Mouse (Mus musculus) midbrain, embryonic 12.5 days (tissue): ENCODE measurements around the gene Fzr1. TPM values are rescaled to one million over a fixed set of nuclear protein-coding genes. Genes with fewer than 3 reads are reported as not detected.

Source experiments
- ATAC-seq: fragments of 200-750 bp; cut with Nextera tagmentation; 2 replicates; pipeline ENCODE4 v1.8.0; 2017; ENCODE audit warnings: low read depth, moderate TSS enrichment, moderate library complexity; ENCODE audit not compliant: low FRiP score
- H3K27ac ChIP-seq: fragments of 300-500 bp; sonication (generic); replicated peaks from 2 replicates; pipeline ENCODE4 v1.5.1; 2016; ENCODE audit warnings: mild to moderate bottlenecking
- H3K27me3 ChIP-seq: fragments of 300-500 bp; sonication (generic); 2 replicates; pipeline ENCODE4 v1.6.1; 2016; ENCODE audit warnings: mild to moderate bottlenecking
- H3K36me3 ChIP-seq: fragments of 300-500 bp; sonication (generic); 2 replicates; pipeline ENCODE4 v1.6.1; 2016
- H3K4me1 ChIP-seq: fragments of 300-500 bp; sonication (generic); 2 replicates; pipeline ENCODE4 v1.6.1; 2016
- H3K4me2 ChIP-seq: fragments of 300-500 bp; sonication (generic); replicated peaks from 2 replicates; pipeline ENCODE4 v1.6.1; 2016; ENCODE audit warnings: mild to moderate bottlenecking, moderate library complexity
- H3K4me3 ChIP-seq: fragments of 300-500 bp; sonication (generic); 2 replicates; pipeline ENCODE4 v1.5.1; 2016; ENCODE audit warnings: mild to moderate bottlenecking
- H3K9ac ChIP-seq: fragments of 300-500 bp; sonication (generic); replicated peaks from 2 replicates; pipeline ENCODE4 v1.6.1; 2016; ENCODE audit warnings: mild to moderate bottlenecking, moderate library complexity
- H3K9me3 ChIP-seq: fragments of 300-500 bp; sonication (generic); 2 replicates; pipeline ENCODE4 v1.6.1; 2016; ENCODE audit warnings: mild to moderate bottlenecking
- WGBS: fragments of 180-500 bp; shearing (Covaris S2); methylation state at CpG from one replicate; pipeline ENCODE4 v1.1.7; 2016; 5-methylcytosine and 5-hydroxymethylcytosine counted together
- polyA plus RNA-seq: library from polyadenylated mRNA; unstranded; fragments of >200 nt; fragmentation: Nextera tagmentation; extraction: Ambion mirVana; gene quantifications from 2 replicates; pipeline ENCODE4 v1.2.1, GENCODE M21; 2016

Fzr1 gene
- polyA plus RNA-seq: 135 and 139 TPM in 2 replicates

DNA sequence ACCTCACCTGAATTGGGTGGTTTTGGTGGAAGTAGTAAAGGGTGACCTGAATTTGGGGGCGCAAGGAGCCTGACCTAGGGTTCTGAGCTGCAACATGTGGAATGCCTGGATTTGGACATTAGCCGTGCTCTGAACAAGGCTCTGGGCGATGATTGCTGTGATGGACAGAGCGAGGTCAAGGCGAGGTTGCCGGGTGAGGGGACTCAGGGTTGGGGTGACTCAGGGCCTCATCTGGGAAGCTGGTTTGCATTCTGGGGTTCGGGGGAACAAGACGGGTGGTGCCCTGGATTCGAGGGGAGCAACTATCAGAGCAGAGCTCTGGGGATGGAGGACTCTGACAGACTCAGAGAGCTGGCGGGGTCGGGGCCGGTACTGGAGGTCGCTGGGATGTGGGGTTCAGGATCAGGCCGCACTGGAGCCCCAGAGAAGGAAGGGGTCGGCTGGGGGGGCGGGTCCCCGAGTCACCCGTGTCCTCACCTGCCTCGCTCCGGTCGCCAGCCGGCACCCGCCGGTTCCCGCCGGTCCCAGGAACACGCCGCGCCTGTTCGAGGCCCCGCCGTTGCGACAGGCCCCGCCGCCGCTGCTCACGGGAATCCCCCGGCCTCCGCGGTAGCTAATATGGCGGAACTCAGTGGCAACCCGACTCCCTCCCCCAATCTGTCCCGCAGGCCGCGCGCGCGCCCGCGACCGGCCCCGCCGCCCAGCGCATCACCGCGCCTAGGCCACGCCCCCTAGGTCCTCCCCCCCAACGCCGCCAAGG is at the start of gene Fzr1:
Gene Fzr1, minus strand, starts transcription at position 724 of the 760 bp plus-strand sequence.
- peaks cover 33% of the 10 kb centered on the region for H3K4me1 ChIP-seq
- peak; percentile 72 for ATAC-seq
- peak within 1 kb of the TSS; percentile 81 for H3K27ac ChIP-seq
- no peaks in the 10 kb centered on the region for H3K27me3 ChIP-seq
- under 1% methylated on average over 31 of the region's 59 CpGs for WGBS
- H3K4me2 ChIP-seq: peak within 1 kb of the TSS; percentile 84
- peak within 1 kb of the TSS; percentile 97 for H3K9ac ChIP-seq
- no peaks in the 10 kb centered on the region for H3K9me3 ChIP-seq
- H3K36me3 ChIP-seq: peaks cover 28% of the 10 kb centered on the region
- H3K4me3 ChIP-seq: peak within 1 kb of the TSS; percentile 85

- H3K36me3 ChIP-seq: no peaks in the 10 kb centered on the region
- H3K9ac ChIP-seq: no peak overlapping the region
- no peaks in the 10 kb centered on the region for H3K9me3 ChIP-seq
- ATAC-seq: no peak
- H3K4me1 ChIP-seq: peaks cover 51% of the 10 kb centered on the region
- no peak overlapping the region for H3K27ac ChIP-seq
- 77% methylated on average over 8 of the region's 8 CpGs for WGBS
- H3K4me3 ChIP-seq: no peak overlapping the region
- H3K27me3 ChIP-seq: peaks cover 82% of the 10 kb centered on the region
- H3K4me2 ChIP-seq: no peak overlapping the region
Observed at GRCm38 (mm10) chr10:81427804-81428506, 49.6 kb upstream of the Fzr1 start.

- 26% methylated on average over 3 of the region's 3 CpGs for WGBS
- Histone ChIP-seq H3K36me3 (no peaks in the 10 kb centered on the region), H3K9ac (no peak overlapping the region), H3K4me2 (peak overlapping the region; percentile 51), H3K4me3 (peak overlapping the region; percentile 39), H3K9me3 (no peaks in the 10 kb centered on the region), H3K27ac (no peak overlapping the region), H3K27me3 (peaks cover 85% of the 10 kb centered on the region), H3K4me1 (peaks cover 46% of the 10 kb centered on the region)
- ATAC-seq: no peak
Observed at GRCm38 (mm10) chr10:81427327-81427726, 49.0 kb upstream of the Fzr1 start.

GRCm38 (mm10) chr10:81426897-81427296 is 48.6 kb upstream of the Fzr1 start:
- H3K9me3 ChIP-seq: no peaks in the 10 kb centered on the region
- H3K4me3 ChIP-seq: peak overlapping the region; percentile 39
- peak overlapping the region; percentile 51 for H3K4me2 ChIP-seq
- under 1% methylated on average over 25 of the region's 38 CpGs for WGBS
- no peak for ATAC-seq
- no peaks in the 10 kb centered on the region for H3K36me3 ChIP-seq
- peaks cover 86% of the 10 kb centered on the region for H3K27me3 ChIP-seq
- H3K4me1 ChIP-seq: peaks cover 46% of the 10 kb centered on the region
- no peak overlapping the region for H3K27ac ChIP-seq
- H3K9ac ChIP-seq: peak overlapping the region; percentile 21; the same call in 1 of the 2 replicates

DNA sequence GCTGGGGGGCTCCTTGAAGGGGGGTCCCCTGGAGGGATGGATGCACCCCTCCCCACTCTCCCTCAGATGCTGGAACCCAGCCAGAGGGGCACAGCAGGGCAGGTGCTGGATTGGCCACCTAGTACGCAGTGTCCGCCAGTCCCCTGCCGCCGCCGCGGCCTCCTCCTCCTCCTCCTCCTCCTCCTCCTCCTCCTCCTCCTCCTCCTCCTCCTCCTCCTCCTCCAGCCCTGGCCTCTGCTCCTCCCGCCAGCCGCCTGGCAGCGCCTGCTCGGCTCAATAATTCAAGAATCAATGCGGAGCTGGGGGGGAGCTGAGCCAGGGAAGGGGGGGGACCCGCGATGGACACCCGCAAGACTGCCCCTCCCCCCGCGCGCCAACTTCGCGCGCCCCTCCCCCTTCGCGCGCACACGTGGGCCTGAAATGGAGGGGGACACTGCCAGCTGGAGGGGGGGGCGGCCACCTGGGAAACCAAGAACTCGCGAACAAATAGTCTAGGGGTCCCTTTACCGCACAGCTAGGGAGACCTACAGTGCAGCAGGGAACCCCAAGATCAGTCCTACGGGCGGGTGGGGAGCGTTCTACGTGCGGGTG is 47.9 kb upstream of the Fzr1 start:
- Histone ChIP-seq H3K36me3 (no peaks in the 10 kb centered on the region), H3K9me3 (no peaks in the 10 kb centered on the region), H3K4me2 (peak overlapping the region; percentile 51), H3K4me1 (peaks cover 42% of the 10 kb centered on the region), H3K27me3 (peaks cover 83% of the 10 kb centered on the region), H3K9ac (peak overlapping the region; percentile 41), H3K4me3 (peak overlapping the region; percentile 39), H3K27ac (no peak overlapping the region)
- ATAC-seq: no peak
- WGBS: 3% methylated on average over 12 of the region's 33 CpGs

- WGBS: 32% methylated on average over 10 of the region's 10 CpGs
- Histone ChIP-seq H3K4me2 (no peak overlapping the region), H3K27me3 (peaks cover 84% of the 10 kb centered on the region), H3K9ac (no peak overlapping the region; the same call in 1 of the 2 replicates), H3K4me3 (peak overlapping the region; percentile 39; the same call in 1 of the 2 replicates), H3K9me3 (no peaks in the 10 kb centered on the region), H3K36me3 (no peaks in the 10 kb centered on the region), H3K4me1 (peaks cover 37% of the 10 kb centered on the region), H3K27ac (no peak overlapping the region)
- no peak for ATAC-seq
Observed at GRCm38 (mm10) chr10:81425236-81425850, 47.0 kb upstream of the Fzr1 start.

DNA sequence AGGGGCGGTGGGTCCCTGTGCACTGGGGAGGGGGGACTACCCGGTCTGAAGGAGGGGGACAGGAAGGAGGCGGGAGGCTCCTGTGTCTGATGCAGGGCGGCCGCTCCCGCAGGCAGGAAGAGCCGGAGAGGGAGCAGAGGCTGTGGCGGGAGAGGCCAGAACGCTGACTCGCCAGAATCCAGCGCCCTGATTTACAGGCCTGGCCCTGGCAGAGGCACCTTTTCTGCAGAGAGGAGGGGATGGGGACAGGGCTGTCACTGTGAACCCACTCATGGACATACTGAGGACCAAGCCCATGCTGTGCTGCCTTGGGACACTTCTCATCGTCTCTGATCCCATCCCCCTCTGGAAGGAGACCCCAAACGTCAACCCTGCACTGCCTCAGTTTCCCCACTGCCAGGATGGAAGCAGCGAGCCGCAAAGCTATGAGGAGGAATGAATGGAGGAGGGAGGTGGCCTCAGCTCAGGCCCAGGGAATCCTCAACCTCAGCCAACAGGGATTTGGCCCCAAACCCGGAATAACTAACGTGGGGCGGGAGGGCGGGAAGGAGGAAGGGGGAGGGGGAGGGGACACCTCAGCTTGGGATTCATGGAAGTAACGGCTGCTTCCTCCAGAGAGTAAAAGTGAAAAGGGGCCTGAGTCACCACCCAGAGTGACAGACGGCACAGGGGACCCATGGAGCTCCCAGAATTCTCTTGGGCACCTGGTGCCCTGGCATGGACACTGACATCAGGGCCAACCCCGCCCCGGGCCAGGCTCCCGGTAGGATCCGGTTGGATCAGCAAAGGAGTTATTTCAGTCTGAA is 46.1 kb upstream of the Fzr1 start:
- ATAC-seq: no peak
- Histone ChIP-seq H3K4me1 (peaks cover 33% of the 10 kb centered on the region), H3K9me3 (no peaks in the 10 kb centered on the region), H3K9ac (peak overlapping the region; percentile 37; the same call in 1 of the 2 replicates), H3K27me3 (peaks cover 86% of the 10 kb centered on the region), H3K4me3 (no peak overlapping the region), H3K27ac (no peak overlapping the region), H3K36me3 (0 out of 2 replicates have a peak, but pooled peaks cover 5% of the 10 kb centered on the region), H3K4me2 (no peak overlapping the region)
- 6% methylated on average over 24 of the region's 25 CpGs for WGBS

- H3K27me3 ChIP-seq: peaks cover 81% of the 10 kb centered on the region
- no peak overlapping the region for H3K4me3 ChIP-seq
- H3K9me3 ChIP-seq: no peaks in the 10 kb centered on the region
- peak overlapping the region; percentile 37; the same call in 1 of the 2 replicates for H3K9ac ChIP-seq
- H3K36me3 ChIP-seq: 0 out of 2 replicates have a peak, but pooled peaks cover 5% of the 10 kb centered on the region
- WGBS: 71% methylated on average over 4 of the region's 4 CpGs
- ATAC-seq: no peak
- no peak overlapping the region for H3K27ac ChIP-seq
- no peak overlapping the region for H3K4me2 ChIP-seq
- H3K4me1 ChIP-seq: peaks cover 34% of the 10 kb centered on the region
Observed at GRCm38 (mm10) chr10:81423476-81424245, 45.3 kb upstream of the Fzr1 start.

DNA sequence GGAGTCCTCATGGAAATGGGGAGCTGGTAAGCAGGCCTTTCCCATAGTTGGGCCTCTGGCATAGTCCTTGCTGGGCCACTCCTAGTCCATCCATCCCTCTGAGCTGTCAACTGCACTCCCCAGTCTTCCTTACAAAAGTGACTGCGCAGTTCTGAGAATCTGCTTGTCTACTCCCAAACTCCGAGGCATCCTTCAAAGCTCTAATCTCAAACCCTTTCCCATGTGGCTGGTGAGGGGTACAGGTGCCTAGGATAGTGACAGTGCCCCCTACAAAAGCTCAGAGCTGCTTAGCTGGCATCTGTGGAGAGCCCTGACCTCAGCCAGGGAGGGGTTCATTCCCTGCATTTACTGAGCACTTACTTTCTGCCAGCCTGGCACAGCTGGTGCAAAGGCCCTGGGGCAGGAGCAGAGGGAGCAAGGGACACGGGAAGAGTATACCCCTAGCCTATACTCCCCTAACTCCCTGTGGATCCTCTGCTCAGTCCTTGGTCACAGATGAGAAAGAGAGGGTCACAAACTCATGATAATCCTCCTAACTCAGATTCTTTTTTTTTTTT is 44.4 kb upstream of the Fzr1 start:
- Histone ChIP-seq H3K4me1 (peaks cover 42% of the 10 kb centered on the region), H3K36me3 (0 out of 2 replicates have a peak, but pooled peaks cover 5% of the 10 kb centered on the region), H3K4me3 (no peak overlapping the region), H3K27ac (no peak overlapping the region; the same call in 1 of the 2 replicates), H3K9me3 (no peaks in the 10 kb centered on the region), H3K27me3 (peaks cover 78% of the 10 kb centered on the region), H3K9ac (no peak overlapping the region), H3K4me2 (no peak overlapping the region)
- no peak for ATAC-seq
- WGBS: 78% methylated on average over 3 of the region's 3 CpGs

GRCm38 (mm10) chr10:81422191-81422590 is 43.9 kb upstream of the Fzr1 start:
- Histone ChIP-seq H3K36me3 (0 out of 2 replicates have a peak, but pooled peaks cover 5% of the 10 kb centered on the region), H3K27ac (no peak overlapping the region), H3K9me3 (no peaks in the 10 kb centered on the region), H3K4me1 (peaks cover 45% of the 10 kb centered on the region), H3K27me3 (peaks cover 78% of the 10 kb centered on the region), H3K4me3 (no peak overlapping the region), H3K9ac (no peak overlapping the region), H3K4me2 (no peak overlapping the region)
- 71% methylated on average over 6 of the region's 6 CpGs for WGBS
- ATAC-seq: no peak
